Mouse (Mus musculus): ENCODE data around the gene Zfp341.

Gene Zfp341

GRCm38 (mm10) chr2:154586405-154586804 is 26.7 kb upstream of the Zfp341 start:
- peak; percentile 51 to 80 for DNase-seq (ENCODE audit: low spot score in 2 of 2)

GRCm38 (mm10) chr2:154589051-154589450 is 24.0 kb upstream of the Zfp341 start:
- no peak for DNase-seq (ENCODE audit: low spot score in 2 of 2)

GRCm38 (mm10) chr2:154591239-154591638 is 21.9 kb upstream of the Zfp341 start:
- DNase-seq (ENCODE audit: low spot score in 2 of 2): no peak

- no peak for DNase-seq (ENCODE audit: low spot score in 2 of 2)
Measured at GRCm38 (mm10) chr2:154593025-154593424, 20.1 kb upstream of the Zfp341 start.

- peak in 1 of 2 experiments; percentile 54 for DNase-seq (ENCODE audit: low spot score in 2 of 2)
Measured at GRCm38 (mm10) chr2:154595775-154596174, 17.3 kb upstream of the Zfp341 start.

GRCm38 (mm10) chr2:154597399-154597798 is 15.7 kb upstream of the Zfp341 start:
- DNase-seq (ENCODE audit: low spot score in 2 of 2): no peak

- no peak for DNase-seq (ENCODE audit: low spot score in 2 of 2)
Measured at GRCm38 (mm10) chr2:154600586-154600985, 12.5 kb upstream of the Zfp341 start.

GRCm38 (mm10) chr2:154601324-154601723 is 11.8 kb upstream of the Zfp341 start:
- no peak for DNase-seq (ENCODE audit: low spot score in 2 of 2)

GRCm38 (mm10) chr2:154603007-154603637 is 10.0 kb upstream of the Zfp341 start:
- no peak for DNase-seq (ENCODE audit: low spot score in 2 of 2)

GRCm38 (mm10) chr2:154603638-154604153 is 9.4 kb upstream of the Zfp341 start, which contains the start of gene Pxmp4:
Gene Pxmp4, minus strand, starts transcription at chr2:154603708.
- DNase-seq (ENCODE audit: low spot score in 2 of 2): peak; percentile 99 to 100

- no peak for DNase-seq (ENCODE audit: low spot score in 2 of 2)
Measured at GRCm38 (mm10) chr2:154604156-154604555, 8.9 kb upstream of the Zfp341 start.

- DNase-seq (ENCODE audit: low spot score in 2 of 2): no peak
Measured at GRCm38 (mm10) chr2:154606965-154607364, 6.1 kb upstream of the Zfp341 start.

GRCm38 (mm10) chr2:154609050-154609767 is 3.9 kb upstream of the Zfp341 start:
- DNase-seq (ENCODE audit: low spot score in 2 of 2): no peak

- no peak for DNase-seq (ENCODE audit: low spot score in 2 of 2)
Measured at GRCm38 (mm10) chr2:154614841-154615576, 1.9 kb downstream of the Zfp341 start.

- DNase-seq (ENCODE audit: low spot score in 2 of 2): no peak
Measured at GRCm38 (mm10) chr2:154615674-154616073, 2.6 kb downstream of the Zfp341 start.

GRCm38 (mm10) chr2:154617061-154617460 is 4.0 kb downstream of the Zfp341 start:
- DNase-seq (ENCODE audit: low spot score in 2 of 2): no peak

- DNase-seq (ENCODE audit: low spot score in 2 of 2): no peak
Measured at GRCm38 (mm10) chr2:154621684-154622083, 8.6 kb downstream of the Zfp341 start.

- no peak for DNase-seq (ENCODE audit: low spot score in 2 of 2)
Measured at GRCm38 (mm10) chr2:154624137-154624536, 11.0 kb downstream of the Zfp341 start.

GRCm38 (mm10) chr2:154630531-154630930 is 17.4 kb downstream of the Zfp341 start:
- DNase-seq (ENCODE audit: low spot score in 2 of 2): no peak

GRCm38 (mm10) chr2:154632203-154632780 is 19.2 kb downstream of the Zfp341 start:
- no peak for DNase-seq (ENCODE audit: low spot score in 2 of 2)

GRCm38 (mm10) chr2:154633039-154633742 is 20.1 kb downstream of the Zfp341 start:
- DNase-seq (ENCODE audit: low spot score in 2 of 2): no peak

Data from cerebellum, postnatal 4 days (tissue).